Mouse (Mus musculus) bone marrow macrophage, adult 2 months (primary cell): ENCODE measurements around the gene Tmco1.

Experiments
- CTCF ChIP-seq: IDR thresholded peaks from 2 replicates; pipeline ENCODE4 v1.5.1; 2012; ENCODE audit warnings: low read depth, mild to moderate bottlenecking, low read length, moderate library complexity
- POLR2A ChIP-seq: IDR thresholded peaks from 2 replicates; pipeline ENCODE4 v1.6.1; 2012; ENCODE audit warnings: mild to moderate bottlenecking, low read depth, low read length, borderline replicate concordance

DNA sequence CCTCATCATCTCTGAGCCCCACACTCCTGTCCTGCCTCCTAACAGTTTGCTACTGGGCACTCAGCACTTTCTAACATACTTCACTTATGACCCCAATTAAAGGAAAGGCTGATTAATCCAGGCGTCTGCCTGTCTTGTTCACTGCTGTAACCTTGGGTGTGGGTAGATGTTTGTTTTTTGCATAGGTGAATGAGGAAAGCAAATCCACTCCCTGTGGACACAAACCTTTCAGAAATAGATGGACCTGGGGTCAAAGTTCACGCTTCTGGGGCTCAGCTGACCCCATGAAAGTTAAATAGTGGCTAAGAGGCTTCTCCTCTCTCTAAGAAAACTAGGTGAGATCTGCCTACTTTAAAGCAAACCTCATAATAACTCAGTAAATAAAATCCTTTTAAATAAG is 66.8 kb downstream of the Tmco1 start:
- no peak for TF ChIP-seq CTCF
- no peak for TF ChIP-seq POLR2A
